Mouse (Mus musculus) cerebellum, adult 9-10 months (tissue): ENCODE measurements around the gene Dhrs9.
"Not testable (repeated sequence)": the region's sequence is repeated elsewhere in the genome, so short reads cannot be mapped to it uniquely, and the experiment has no call there.

ENCODE experiments used
- DNase-seq: peaks from one replicate; pipeline ENCODE4 v3.0.0; 2022

Gene Dhrs9

DNA sequence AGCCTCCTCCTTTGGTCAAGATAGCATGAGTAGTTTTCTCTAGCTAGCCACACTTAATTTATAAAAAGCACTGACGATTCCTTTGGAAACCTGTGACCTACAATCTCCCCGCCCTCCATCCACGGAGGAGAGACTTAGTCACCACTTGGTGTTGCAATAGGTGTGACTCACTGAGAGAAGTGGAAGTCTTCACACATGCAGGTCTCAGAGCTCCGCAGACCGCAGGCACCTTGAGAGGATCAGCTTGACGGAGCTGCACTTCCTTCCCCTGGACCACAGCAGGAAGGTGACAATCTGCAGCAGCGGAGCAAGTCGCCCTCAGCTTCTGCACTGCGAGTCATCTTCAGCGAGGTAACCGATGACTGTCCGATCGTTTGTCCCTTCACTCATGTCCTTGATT is at the start of gene Dhrs9:
Dhrs9 (plus strand) TSS at position 165 of the 400 bp plus-strand sequence.
- no peak for DNase-seq

DNA sequence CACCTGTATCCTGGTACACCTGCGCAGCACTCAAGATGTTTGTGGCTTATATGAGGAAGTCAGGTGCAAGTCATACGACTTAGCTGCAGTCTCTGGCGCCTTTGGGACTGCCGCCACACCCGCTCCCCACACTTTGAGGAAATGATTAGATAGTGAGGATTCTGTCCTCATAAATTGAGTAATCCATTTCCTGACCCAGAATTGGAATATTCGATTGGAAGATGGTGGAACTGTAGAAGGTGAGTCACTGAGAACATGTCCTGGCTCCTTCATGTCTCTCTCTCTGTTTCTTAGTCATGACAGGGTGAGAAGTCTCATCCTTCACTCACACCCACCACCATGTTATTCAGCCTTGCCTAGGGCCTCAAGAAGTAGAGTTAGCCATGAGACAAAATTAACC is 48.7 kb upstream of the Dhrs9 start:
- not testable (repeated sequence) for DNase-seq

DNA sequence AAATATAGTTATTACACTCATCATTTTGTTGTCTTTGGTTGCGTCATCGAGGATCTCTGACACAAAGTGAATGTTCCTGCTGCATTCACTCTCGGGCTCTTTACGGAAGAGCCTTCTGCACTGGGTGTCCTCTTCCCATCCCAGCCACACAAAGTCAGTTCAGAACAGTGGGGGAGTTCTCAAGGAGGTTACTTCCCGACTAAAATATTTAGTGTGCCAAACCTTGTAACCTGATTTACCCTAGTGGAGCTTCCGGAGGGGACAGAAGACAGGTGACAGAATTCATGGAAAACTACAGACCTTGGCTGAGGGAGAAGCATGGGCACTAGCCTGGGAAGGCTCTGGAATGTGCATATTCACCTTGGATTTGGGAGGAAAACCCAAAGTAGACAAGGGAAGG is 38.7 kb upstream of the Dhrs9 start:
- no peak for DNase-seq

DNA sequence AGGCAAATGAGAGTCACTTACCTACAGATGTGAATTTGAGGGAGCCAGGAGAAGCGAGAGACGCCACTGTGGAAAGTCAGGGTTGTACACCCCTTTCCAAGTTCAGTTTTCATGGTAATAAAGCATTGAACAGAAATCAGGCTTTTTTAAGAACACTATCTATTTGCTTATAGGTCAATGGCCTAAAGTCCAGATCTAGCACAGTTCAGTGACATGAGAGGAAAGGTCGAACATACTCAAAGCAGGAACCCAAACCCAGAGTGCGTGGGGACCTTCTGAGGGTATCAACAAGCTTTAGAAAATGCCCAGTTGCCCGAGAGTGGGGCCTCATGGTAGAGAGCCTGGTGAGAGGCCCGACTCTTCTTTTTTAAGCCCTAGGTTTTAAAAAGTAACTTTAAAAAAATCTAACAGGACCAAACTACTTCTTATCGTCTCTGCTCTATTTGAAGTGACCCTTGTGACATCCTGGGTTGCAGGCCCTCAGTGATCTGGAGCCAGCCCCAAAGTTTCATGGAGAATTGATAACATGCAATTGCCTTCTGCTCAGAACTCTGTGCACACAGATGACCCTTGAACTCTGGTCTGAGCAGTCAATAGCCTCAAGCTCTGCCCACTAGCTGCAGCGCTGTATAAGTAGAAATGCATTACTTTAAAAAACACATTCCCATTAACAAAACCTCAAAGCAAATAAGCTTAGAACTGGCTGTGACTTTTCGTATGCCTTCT is 37.6 kb upstream of the Dhrs9 start, which contains the start of gene Abcb11:
Abcb11 (minus strand) TSS at position 121 of the 726 bp plus-strand sequence.
- DNase-seq: no peak

DNA sequence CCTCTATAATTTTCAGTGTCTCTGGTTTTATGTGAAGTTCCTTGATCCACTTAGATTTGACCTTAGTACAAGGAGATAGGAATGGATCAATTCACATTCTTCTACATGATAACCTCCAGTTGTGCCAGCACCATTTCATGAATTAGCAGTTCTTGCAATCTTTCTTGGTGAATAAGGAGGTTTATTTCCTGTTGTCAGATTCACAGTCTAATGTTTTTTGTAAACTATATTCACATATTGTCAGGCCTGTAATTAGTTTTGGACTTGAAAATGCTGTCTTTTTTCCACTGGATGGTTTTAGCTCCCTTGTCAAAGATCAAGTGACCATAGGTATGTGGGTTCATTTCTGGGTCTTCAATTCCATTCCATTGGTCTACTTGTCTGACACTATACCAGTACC is 24.8 kb upstream of the Dhrs9 start:
- DNase-seq: not testable (repeated sequence)

DNA sequence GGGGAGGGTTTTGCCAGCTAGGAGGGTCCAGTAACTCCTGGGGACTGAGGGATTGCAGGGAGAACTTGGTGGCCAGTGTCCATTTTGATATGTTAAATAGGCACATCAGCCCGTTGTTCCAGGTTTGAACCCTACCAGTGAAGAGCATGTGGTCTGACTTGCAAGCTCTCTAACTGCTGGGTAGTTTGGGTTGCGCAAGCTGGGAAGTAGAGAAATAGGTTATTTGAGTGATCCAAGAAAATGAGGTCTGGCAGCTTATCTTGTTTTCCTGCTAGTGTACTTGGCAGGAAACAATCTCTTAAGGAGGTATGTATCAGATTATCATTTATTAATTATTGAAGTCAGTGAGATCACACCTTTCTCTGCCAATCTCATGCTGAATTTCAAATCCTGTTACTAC is 15.4 kb upstream of the Dhrs9 start:
- no peak for DNase-seq

DNA sequence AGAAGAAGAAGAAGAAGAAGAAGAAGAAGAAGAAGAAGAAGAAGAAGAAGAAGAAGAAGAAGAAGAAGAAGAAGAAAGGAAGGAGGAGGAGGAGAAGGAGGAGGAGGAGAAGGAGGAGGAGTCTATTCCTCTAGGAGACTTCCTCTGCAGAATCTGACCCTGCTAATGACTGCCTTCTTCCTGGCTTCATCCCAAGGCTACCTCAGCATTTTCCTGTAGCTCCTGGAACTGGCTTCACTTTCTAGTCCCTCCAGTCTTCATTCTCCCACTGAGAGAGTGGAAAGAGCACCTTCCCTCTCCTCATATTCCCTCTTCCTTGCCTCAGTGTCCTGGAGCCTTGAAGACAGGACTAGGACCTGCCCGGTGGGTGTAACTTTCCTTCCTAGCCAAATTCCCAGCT is 15.0 kb upstream of the Dhrs9 start:
- no peak for DNase-seq

DNA sequence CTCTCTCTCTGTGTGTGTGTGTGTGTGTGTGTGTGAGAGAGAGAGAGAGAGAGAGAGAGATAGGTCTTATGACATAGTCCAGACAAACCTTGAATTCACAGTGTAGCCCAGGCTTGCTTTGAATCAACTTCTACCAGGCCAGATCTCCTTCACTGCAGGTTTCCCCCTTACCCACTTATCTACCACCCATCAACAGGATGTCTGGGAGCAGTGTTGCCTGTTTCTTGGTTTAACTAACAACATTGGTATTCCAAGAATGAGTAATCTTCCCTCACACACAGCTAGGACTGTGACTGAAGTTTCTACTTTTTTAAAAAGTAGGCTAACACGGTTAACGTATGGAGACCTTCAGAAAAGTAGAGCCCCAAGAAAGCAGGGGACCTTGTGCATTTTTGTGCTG is 3.5 kb upstream of the Dhrs9 start:
- no peak for DNase-seq

DNA sequence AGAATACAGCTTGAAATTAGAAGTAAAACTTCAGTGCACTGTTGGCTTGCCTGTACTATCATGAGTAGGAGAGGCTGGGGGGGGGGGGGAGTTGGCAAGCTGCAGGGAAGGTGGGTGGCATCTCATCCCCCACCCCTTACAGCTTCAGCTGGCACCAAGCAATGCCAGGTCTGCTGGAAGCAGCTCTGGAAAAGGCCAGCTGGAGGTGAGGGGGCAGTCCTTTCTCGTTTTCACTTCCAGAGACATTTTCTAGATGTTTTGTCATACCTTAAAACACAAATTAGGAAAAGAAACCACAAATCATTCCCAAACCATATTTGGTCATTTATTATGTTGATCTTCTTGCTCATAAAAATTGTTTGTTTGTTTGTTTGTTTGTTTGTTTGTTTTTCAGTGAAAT is 444 bp upstream of the Dhrs9 start:
- no peak for DNase-seq

DNA sequence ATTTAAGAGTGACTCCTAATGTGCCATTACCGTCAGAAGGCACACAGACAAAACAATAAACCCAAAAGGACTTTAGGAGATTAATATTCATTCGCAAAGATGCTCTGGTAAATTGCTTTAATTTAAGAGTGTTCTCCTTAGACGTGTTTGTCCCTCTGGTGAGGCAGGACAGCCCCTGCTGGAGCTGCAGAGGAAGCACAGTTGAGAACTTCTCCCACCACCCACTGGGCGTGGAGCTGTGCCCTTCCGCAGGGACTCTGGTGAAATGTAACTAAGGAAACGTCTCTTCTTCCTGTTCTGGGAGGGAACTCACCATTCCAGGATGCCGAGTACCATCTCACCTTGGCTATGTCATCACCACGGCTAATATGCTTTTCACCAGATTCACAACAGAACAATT is 1.5 kb downstream of the Dhrs9 start:
- DNase-seq: no peak

DNA sequence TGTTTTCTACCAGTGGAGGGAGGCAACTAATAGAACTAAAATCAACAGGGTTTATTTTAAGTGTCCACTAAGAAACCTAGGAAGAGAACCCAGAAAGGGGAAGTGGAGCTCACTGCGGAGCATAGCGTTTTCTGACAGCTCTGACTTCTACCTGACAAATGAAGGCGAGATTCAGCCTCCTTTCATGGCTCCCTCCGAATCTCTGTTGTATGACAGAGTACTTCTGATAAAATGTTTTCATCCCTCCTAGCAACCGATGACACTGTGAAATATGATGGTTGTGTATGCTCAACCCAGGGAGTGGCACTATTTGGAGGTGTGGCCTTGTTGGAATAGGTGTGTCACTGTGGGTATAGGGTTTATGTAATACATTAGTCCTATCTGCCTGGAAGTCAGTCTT is 2.6 kb downstream of the Dhrs9 start:
- no peak for DNase-seq

DNA sequence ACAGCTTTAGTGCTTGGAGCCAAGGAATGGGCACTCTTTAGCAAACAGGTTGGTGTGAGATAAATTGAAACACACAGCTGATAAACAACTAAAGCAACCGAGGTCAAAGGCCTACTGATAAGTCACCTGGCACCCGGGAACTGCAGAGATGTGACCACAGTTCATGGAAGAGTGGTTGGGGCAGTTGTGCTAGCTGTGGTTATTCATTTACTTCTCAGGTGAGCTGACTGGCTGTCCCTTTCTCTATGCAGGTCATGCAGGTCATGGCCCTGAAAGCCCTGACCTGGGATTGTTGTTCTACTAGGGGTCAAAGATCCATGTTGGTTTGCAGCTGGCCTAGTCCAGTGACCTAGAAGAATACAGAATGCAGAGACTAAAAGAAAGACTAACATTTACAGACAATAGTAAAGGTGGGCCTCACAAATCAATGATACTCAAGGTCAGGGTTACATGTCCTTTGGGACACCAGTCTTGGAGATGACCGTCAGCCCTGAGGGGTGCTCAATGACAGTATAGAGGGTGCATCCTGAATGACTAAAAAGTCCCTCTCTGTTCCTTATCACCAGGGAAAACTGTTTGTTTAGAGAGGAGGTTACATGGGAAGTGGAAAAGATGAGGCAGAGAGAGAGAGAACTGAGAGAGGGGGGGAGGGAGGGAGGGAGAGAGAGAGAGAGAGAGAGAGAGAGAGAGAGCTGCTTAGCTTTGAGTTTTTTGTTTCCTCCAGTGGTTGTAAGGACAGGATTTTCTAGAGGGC is 6.0 kb downstream of the Dhrs9 start:
- no peak for DNase-seq

DNA sequence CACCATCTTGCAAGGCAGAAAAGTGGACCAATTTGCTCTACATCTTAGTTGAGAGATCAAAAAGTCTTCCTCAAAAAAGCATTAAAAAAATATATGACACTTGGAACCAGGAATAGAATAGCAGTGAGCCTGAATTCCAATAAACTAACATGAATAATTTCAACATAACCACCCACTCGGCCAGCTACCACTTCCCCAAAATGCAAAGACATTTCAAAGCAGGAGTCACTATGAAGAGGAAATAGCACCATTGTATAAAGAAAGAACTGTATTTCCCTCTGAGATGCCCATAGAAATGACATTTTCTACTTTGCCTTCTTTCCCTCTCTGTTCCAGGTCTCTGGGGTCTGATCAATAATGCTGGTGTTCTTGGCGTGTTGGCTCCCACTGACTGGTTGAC is 13.7 kb downstream of the Dhrs9 start:
- DNase-seq: no peak

DNA sequence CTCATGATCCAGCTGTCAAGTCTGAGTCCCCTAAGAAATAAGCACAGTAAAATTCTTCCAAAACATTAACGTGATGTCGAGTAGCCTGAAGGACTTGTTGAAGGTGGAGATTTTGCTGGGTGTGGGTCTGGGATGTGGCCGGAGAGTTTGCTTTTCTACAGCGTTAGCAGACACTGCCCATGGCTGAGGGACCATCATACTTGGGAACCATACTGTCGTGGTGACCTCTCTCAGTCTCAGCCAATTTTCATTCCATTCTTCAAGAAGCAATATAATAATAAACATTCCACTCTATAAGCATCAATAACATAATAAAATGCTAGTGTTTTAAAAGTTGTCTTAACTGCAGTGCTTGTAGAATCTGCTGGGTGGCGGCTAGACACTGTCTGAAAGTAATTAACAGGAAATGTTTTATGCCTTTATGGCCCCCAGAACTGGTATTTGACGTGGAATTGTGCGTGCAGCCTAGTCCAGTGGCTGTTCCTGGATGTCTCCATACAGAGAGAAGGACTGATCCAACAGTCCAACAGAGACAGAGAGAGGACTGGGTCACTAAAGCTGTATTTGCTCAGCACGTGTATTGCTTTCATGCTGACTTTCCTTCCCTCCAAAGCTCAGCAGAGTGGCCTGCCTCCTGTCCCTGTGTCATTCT is 15.5 kb downstream of the Dhrs9 start:
- DNase-seq: no peak

DNA sequence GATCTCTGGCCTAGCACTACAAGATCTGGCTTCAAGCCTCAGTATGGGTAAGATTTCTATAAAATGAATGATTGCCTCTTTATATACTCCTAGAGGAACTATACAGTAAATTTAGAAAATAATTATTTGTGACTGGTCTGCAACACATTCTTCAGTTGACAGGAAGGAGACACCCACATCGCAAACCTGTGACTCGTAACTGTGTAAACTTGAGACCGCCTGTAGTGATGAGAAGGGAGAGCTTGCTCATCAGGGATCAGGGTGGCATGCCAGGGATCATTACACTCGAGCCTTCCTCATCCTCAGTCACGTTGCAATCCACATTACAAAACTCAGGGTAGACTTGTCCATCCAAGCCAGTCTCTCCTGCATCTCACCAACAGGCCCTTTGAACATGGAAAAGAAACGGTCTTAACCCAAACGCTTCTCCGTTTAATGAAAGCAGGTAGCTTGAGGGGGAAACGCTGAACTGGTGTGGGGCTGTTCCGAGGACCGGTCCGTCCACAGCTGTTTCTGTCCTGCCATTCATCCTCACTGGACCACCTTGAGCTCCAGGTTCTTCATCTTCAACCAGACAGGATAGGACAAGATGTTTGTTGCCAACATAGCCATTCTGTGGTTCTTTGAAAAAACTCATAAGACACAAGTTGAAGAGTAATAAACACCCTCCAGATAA is 16.7 kb downstream of the Dhrs9 start:
- no peak for DNase-seq

DNA sequence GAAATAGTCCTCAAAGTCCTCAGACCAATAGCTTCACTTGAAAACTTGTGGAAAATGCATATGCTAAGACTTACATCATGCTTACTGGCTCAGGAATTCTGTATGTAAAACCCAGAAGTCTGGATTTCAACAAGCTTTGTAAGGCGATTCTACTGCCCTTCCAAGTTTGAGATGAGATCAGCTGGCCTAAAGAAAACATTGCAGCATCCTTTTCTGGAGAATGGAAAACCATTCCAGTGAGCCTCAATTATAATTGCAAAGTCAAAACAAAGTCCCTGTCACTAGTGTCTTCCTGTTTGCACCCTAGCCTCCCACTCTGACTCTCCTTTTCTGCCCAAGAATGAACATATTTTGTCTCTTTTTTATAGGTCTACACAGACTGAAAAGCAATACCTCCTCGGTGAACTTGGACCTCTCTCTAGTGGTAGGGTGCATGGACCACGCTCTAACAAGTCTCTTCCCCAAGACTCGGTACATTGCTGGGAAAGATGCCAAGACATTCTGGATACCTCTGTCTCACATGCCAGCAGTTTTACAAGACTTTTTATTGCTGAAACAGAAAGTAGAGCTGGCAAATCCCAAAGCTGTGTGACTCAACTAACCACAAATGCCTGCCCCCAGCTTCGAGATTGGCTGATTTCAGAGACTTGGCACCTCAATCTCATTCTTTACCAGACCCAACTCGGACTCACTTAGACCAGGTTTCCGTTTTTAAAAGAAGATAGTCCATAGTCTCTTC is 20.8 kb downstream of the Dhrs9 start:
- DNase-seq: no peak

DNA sequence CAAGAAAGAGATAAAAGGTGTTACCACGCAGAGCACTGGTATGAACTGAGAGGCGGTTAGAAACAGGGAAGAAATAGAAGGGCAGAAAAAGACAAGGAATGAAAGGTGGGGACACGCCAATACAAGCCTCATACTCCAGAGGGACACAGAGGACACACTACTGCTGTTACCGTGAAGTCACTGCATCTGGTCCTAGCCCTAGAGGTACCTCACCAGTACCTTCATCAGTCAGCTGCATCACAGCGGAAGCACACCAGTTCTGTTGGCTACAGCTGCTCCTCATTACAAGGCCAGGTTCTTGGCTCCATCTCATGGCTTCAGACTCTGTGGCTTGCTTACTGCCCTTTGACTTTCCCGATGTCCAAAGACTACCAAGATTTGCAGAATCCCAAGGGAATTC is 21.6 kb downstream of the Dhrs9 start:
- no peak for DNase-seq

DNA sequence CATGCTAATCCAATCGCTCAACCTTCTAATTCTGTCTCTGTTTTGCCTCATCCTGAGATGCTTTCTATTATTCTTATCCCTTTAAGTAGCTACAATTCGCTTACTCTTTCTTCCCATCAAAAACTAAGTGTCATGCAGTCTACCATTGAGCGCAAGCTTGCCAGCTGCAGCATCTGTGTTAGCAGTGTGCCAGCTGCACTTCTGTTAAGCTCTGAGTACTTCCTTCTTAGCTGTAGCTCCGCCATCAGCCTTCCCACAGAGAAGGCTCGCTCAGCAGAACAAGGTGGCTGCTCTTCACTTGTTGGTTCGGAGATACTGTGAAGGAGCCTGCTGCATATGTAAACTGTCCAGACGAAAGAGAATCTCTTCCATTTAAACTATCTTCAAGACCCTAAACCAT is 22.1 kb downstream of the Dhrs9 start:
- DNase-seq: no peak

DNA sequence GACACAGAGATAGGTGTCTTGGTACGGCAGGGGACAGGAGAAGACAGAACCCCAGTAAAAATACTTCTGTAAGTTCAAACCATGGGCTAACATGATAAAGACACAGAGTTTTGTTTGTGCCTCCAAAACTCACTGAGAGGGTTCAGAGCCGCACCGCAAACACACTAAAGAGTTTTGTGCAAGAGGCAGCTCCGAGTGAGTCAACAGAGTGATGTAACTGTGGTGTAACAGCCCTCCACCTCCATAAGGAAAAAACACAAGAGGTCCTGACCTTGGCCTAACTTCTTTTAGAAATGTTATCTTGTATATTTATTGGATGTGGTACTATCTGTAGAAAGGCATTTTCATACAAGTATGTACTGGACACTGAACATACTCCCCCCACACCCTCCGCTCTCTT is 25.4 kb downstream of the Dhrs9 start:
- DNase-seq: no peak

DNA sequence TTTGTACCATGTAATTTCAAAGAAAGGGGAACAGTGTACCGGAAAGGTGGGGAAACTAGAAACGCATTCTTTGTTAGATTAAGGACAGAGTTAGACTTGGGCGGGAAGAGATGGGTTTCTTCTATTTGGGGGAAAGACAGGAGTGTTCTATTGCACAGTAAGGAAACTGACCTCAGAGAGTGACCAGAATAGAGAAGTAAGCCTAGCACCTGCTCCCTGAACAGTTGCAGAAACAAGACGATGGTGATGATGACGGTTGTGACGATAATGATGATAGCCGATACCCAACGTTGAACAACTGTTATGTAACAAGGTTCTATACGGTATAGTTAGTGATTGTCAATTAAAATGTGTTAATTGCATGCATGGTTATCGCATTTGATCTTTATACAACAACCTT is 34.3 kb downstream of the Dhrs9 start:
- no peak for DNase-seq

DNA sequence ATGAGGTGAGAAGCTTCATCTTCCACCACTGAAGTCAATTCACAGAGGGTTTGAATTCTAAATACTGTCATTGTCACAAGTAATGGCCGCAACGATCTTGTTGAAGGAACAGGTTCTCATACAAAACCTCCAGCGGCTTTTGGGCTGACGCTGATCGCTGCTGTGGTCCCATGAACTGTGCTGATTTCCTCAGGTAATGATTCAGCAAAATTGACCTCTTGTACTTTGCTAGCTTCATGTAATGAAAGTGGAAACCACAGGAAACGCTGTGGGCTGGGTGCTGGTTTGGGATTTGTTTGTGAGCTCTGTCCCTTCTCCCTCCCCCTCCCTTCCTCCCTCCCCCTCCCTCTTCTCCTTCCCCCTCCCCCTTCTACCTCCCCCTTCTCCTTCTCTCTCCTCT is 34.8 kb downstream of the Dhrs9 start:
- no peak for DNase-seq

DNA sequence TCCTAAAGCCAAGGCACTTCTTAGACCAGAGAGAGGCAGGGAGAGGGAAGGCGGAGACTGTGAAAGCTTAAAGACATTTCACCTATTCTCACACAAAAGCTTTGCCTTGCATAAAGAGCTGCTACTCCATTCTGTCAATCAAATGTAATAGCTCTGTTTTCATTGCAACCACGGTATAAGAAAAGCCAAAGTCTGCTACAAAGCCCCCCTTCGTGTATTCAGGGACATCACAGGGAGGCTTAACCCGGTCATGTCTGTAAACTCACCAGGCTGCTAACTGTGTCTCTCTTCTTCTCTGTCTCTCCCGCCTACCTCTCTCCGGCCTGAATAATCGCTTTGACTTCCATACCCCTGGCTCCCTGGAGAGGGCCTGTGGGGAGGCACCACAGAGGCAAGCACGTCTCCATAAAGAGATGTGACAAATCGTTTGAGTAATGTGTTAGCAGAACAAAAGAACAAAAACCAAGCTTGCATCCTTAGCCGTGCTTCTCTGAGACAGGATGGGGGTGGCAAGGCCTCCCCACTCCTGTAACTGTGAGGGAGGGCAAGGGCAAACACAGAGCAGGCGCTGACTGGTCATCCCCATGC is 38.1 kb downstream of the Dhrs9 start:
- DNase-seq: no peak
